Mouse (Mus musculus) neural tube, embryonic 12.5 days (tissue): ENCODE measurements at regions not wholly inside any gene's neighbourhood (a gene's known extent, or its start where the extent isn't known, plus 50 kb on each side); places are given as distances from the start of the nearest gene placed in this dataset.

Experiments
- ATAC-seq: fragments of 200-750 bp; cut with Nextera tagmentation; 2 replicates; pipeline ENCODE4 v1.8.0; 2017; ENCODE audit warnings: low read depth, mild to moderate bottlenecking, moderate TSS enrichment, moderate library complexity; ENCODE audit not compliant: low FRiP score
- H3K27ac ChIP-seq: fragments of 300-500 bp; sonication (generic); 2 replicates; pipeline ENCODE4 v1.5.1; 2016
- H3K27me3 ChIP-seq: fragments of 300-500 bp; sonication (generic); replicated peaks from 2 replicates; pipeline ENCODE4 v1.6.1; 2016; ENCODE audit warnings: mild to moderate bottlenecking
- H3K36me3 ChIP-seq: fragments of 300-500 bp; sonication (generic); 2 replicates; pipeline ENCODE4 v1.6.1; 2016; ENCODE audit warnings: mild to moderate bottlenecking
- H3K4me1 ChIP-seq: fragments of 300-500 bp; sonication (generic); 2 replicates; pipeline ENCODE4 v1.6.1; 2016
- H3K4me2 ChIP-seq: fragments of 300-500 bp; sonication (generic); replicated peaks from 2 replicates; pipeline ENCODE4 v1.6.1; 2016; ENCODE audit warnings: mild to moderate bottlenecking
- H3K4me3 ChIP-seq: fragments of 300-500 bp; sonication (generic); 2 replicates; pipeline ENCODE4 v1.5.1; 2016
- H3K9ac ChIP-seq: fragments of 300-500 bp; sonication (generic); 2 replicates; pipeline ENCODE4 v1.6.1; 2016; ENCODE audit warnings: mild to moderate bottlenecking
- H3K9me3 ChIP-seq: fragments of 300-500 bp; sonication (generic); 2 replicates; pipeline ENCODE4 v1.6.1; 2016; ENCODE audit warnings: mild to moderate bottlenecking
- WGBS: fragments of 180-500 bp; shearing (Covaris S2); methylation state at CpG from one replicate; pipeline ENCODE4 v1.1.7; 2016; 5-methylcytosine and 5-hydroxymethylcytosine counted together

GRCm38 (mm10) chr4:137187592-137187991 lies 89.7 kb upstream of the Wnt4 start:
- peaks cover 12% of the 10 kb centered on the region for H3K4me1 ChIP-seq
- no peak overlapping the region for H3K27ac ChIP-seq
- WGBS = 72% methylated on average over 3 of the region's 3 CpGs
- no peaks in the 10 kb centered on the region for H3K9me3 ChIP-seq
- H3K27me3 ChIP-seq = no peaks in the 10 kb centered on the region
- H3K4me3 ChIP-seq = no peak overlapping the region
- no peak for ATAC-seq
- no peaks in the 10 kb centered on the region for H3K36me3 ChIP-seq
- no peak overlapping the region for H3K4me2 ChIP-seq
- no peak overlapping the region for H3K9ac ChIP-seq

GRCm38 (mm10) chr4:137187051-137187450 lies 90.2 kb upstream of the Wnt4 start:
- no peak for ATAC-seq
- H3K9ac ChIP-seq = no peak overlapping the region
- H3K27ac ChIP-seq = no peak overlapping the region
- H3K4me2 ChIP-seq = no peak overlapping the region
- peaks cover 12% of the 10 kb centered on the region for H3K4me1 ChIP-seq
- no peaks in the 10 kb centered on the region for H3K9me3 ChIP-seq
- no peak overlapping the region for H3K4me3 ChIP-seq
- WGBS = 88% methylated on average over 9 of the region's 9 CpGs
- H3K36me3 ChIP-seq = no peaks in the 10 kb centered on the region
- no peaks in the 10 kb centered on the region for H3K27me3 ChIP-seq

- 93% methylated on average over 4 of the region's 4 CpGs for WGBS
- H3K4me1 ChIP-seq = peaks cover 12% of the 10 kb centered on the region
- H3K4me3 ChIP-seq = no peak overlapping the region
- no peak overlapping the region for H3K9ac ChIP-seq
- H3K27me3 ChIP-seq = no peaks in the 10 kb centered on the region
- no peaks in the 10 kb centered on the region for H3K36me3 ChIP-seq
- H3K4me2 ChIP-seq = no peak overlapping the region
- no peak overlapping the region for H3K27ac ChIP-seq
- no peak for ATAC-seq
- H3K9me3 ChIP-seq = no peaks in the 10 kb centered on the region
Measured at GRCm38 (mm10) chr4:137185001-137185400, 92.3 kb upstream of the Wnt4 start.

GRCm38 (mm10) chr4:137183181-137183850 lies 94.0 kb upstream of the Wnt4 start:
- ATAC-seq = no peak
- no peaks in the 10 kb centered on the region for H3K9me3 ChIP-seq
- WGBS = 63% methylated on average over 10 of the region's 10 CpGs
- no peaks in the 10 kb centered on the region for H3K27me3 ChIP-seq
- H3K9ac ChIP-seq = no peak overlapping the region
- H3K4me3 ChIP-seq = no peak overlapping the region
- no peak overlapping the region for H3K27ac ChIP-seq
- H3K4me2 ChIP-seq = no peak overlapping the region
- no peaks in the 10 kb centered on the region for H3K36me3 ChIP-seq
- H3K4me1 ChIP-seq = peaks cover 12% of the 10 kb centered on the region

GRCm38 (mm10) chr4:137182547-137182946 lies 94.7 kb upstream of the Wnt4 start:
- no peak overlapping the region for H3K9ac ChIP-seq
- H3K4me3 ChIP-seq = no peak overlapping the region
- no peak overlapping the region for H3K27ac ChIP-seq
- H3K9me3 ChIP-seq = no peaks in the 10 kb centered on the region
- H3K4me2 ChIP-seq = no peak overlapping the region
- peaks cover 12% of the 10 kb centered on the region for H3K4me1 ChIP-seq
- no peaks in the 10 kb centered on the region for H3K27me3 ChIP-seq
- no peak for ATAC-seq
- 83% methylated on average over 14 of the region's 14 CpGs for WGBS
- no peaks in the 10 kb centered on the region for H3K36me3 ChIP-seq

GRCm38 (mm10) chr4:137181252-137181651 lies 96.0 kb upstream of the Wnt4 start:
- Histone ChIP-seq H3K9ac (no peak overlapping the region), H3K36me3 (no peaks in the 10 kb centered on the region), H3K4me2 (no peak overlapping the region), H3K27me3 (no peaks in the 10 kb centered on the region), H3K27ac (no peak overlapping the region), H3K4me1 (peaks cover 12% of the 10 kb centered on the region), H3K9me3 (no peaks in the 10 kb centered on the region), H3K4me3 (no peak overlapping the region)
- ATAC-seq = no peak
- WGBS = 59% methylated on average over 8 of the region's 8 CpGs

- no peak overlapping the region for H3K4me2 ChIP-seq
- H3K27me3 ChIP-seq = no peaks in the 10 kb centered on the region
- H3K27ac ChIP-seq = no peak overlapping the region
- H3K4me3 ChIP-seq = no peak overlapping the region
- ATAC-seq = no peak
- H3K36me3 ChIP-seq = no peaks in the 10 kb centered on the region
- 74% methylated on average over 2 of the region's 2 CpGs for WGBS
- H3K4me1 ChIP-seq = peaks cover 12% of the 10 kb centered on the region
- H3K9ac ChIP-seq = no peak overlapping the region
- no peaks in the 10 kb centered on the region for H3K9me3 ChIP-seq
Measured at GRCm38 (mm10) chr4:137180083-137180482, 97.2 kb upstream of the Wnt4 start.

- no peak overlapping the region for H3K4me2 ChIP-seq
- H3K27ac ChIP-seq = no peak overlapping the region
- H3K9ac ChIP-seq = no peak overlapping the region
- WGBS = 72% methylated on average over 3 of the region's 3 CpGs
- no peaks in the 10 kb centered on the region for H3K9me3 ChIP-seq
- H3K4me1 ChIP-seq = peaks cover 5% of the 10 kb centered on the region; the same call in 1 of the 2 replicates
- ATAC-seq = no peak
- no peaks in the 10 kb centered on the region for H3K36me3 ChIP-seq
- H3K4me3 ChIP-seq = no peak overlapping the region
- H3K27me3 ChIP-seq = no peaks in the 10 kb centered on the region
Measured at GRCm38 (mm10) chr4:137178833-137179232, 98.5 kb upstream of the Wnt4 start.

GRCm38 (mm10) chr4:137164933-137165332 lies 112.4 kb upstream of the Wnt4 start:
- Histone ChIP-seq H3K36me3 (no peaks in the 10 kb centered on the region), H3K4me3 (no peak overlapping the region), H3K27ac (no peak overlapping the region), H3K4me1 (peaks cover 11% of the 10 kb centered on the region; the same call in 1 of the 2 replicates), H3K9me3 (no peaks in the 10 kb centered on the region), H3K27me3 (peaks cover 9% of the 10 kb centered on the region), H3K4me2 (peak overlapping the region; percentile 51), H3K9ac (no peak overlapping the region)
- ATAC-seq = no peak
- 37% methylated on average over 9 of the region's 9 CpGs for WGBS

- H3K4me1 ChIP-seq = peaks cover 11% of the 10 kb centered on the region; the same call in 1 of the 2 replicates
- peaks cover 9% of the 10 kb centered on the region for H3K27me3 ChIP-seq
- 4% methylated on average over 12 of the region's 12 CpGs for WGBS
- H3K4me2 ChIP-seq = peak overlapping the region; percentile 51
- H3K36me3 ChIP-seq = no peaks in the 10 kb centered on the region
- H3K4me3 ChIP-seq = no peak overlapping the region
- H3K27ac ChIP-seq = no peak overlapping the region
- ATAC-seq = peak; percentile 56; the same call in 1 of the 2 replicates
- H3K9me3 ChIP-seq = no peaks in the 10 kb centered on the region
- H3K9ac ChIP-seq = peak overlapping the region; percentile 26; the same call in 1 of the 2 replicates
Measured at GRCm38 (mm10) chr4:137164429-137164828, 112.9 kb upstream of the Wnt4 start.

GRCm38 (mm10) chr4:137163962-137164361 lies 113.3 kb upstream of the Wnt4 start:
- no peaks in the 10 kb centered on the region for H3K36me3 ChIP-seq
- H3K4me1 ChIP-seq = peaks cover 11% of the 10 kb centered on the region; the same call in 1 of the 2 replicates
- no peak overlapping the region for H3K4me3 ChIP-seq
- peaks cover 9% of the 10 kb centered on the region for H3K27me3 ChIP-seq
- peak overlapping the region; percentile 51; the same call in 1 of the 2 replicates for H3K4me2 ChIP-seq
- no peak overlapping the region for H3K27ac ChIP-seq
- 71% methylated on average over 12 of the region's 12 CpGs for WGBS
- no peaks in the 10 kb centered on the region for H3K9me3 ChIP-seq
- no peak for ATAC-seq
- no peak overlapping the region for H3K9ac ChIP-seq

GRCm38 (mm10) chr4:137160526-137160925 lies 111.9 kb upstream of the Zbtb40 start:
- Histone ChIP-seq H3K4me3 (no peak overlapping the region), H3K9ac (no peak overlapping the region), H3K4me2 (no peak overlapping the region), H3K36me3 (no peaks in the 10 kb centered on the region), H3K4me1 (peaks cover 27% of the 10 kb centered on the region), H3K27me3 (peaks cover 9% of the 10 kb centered on the region), H3K9me3 (no peaks in the 10 kb centered on the region), H3K27ac (no peak overlapping the region)
- 91% methylated on average over 7 of the region's 7 CpGs for WGBS
- no peak for ATAC-seq

- H3K9ac ChIP-seq = no peak overlapping the region
- no peaks in the 10 kb centered on the region for H3K27me3 ChIP-seq
- no peak for ATAC-seq
- H3K36me3 ChIP-seq = no peaks in the 10 kb centered on the region
- WGBS = 58% methylated on average over 9 of the region's 9 CpGs
- H3K27ac ChIP-seq = no peak overlapping the region
- H3K4me1 ChIP-seq = peaks cover 16% of the 10 kb centered on the region
- H3K4me3 ChIP-seq = no peak overlapping the region
- H3K9me3 ChIP-seq = no peaks in the 10 kb centered on the region
- H3K4me2 ChIP-seq = no peak overlapping the region
Measured at GRCm38 (mm10) chr4:137158201-137158600, 109.6 kb upstream of the Zbtb40 start.
